Mouse (Mus musculus) heart, adult 2 months (tissue): ENCODE results near the gene Cdca7. TPM values are rescaled to one million over a fixed set of nuclear protein-coding genes. Genes with fewer than 3 reads are reported as not detected.

Experiments used
- DNase-seq, 2 experiments: peaks; one replicate each; pipeline ENCODE4 v3.0.0; 2021
- H3K27ac ChIP-seq: fragments of 200-600 bp; 2 replicates; pipeline ENCODE4 v1.8.1; 2022
- H3K27me3 ChIP-seq: fragments of 200-500 bp; 2 replicates; pipeline ENCODE4 v1.6.1; 2012; ENCODE audit warnings: mild to moderate bottlenecking, low read length, inconsistent platforms, mixed read lengths; ENCODE audit not compliant: control insufficient read depth, insufficient read depth
- H3K36me3 ChIP-seq: fragments of 200-500 bp; 2 replicates; pipeline ENCODE4 v1.6.1; 2012; ENCODE audit warnings: low read length, inconsistent platforms; ENCODE audit not compliant: control insufficient read depth, insufficient read depth
- H3K4me1 ChIP-seq: fragments of 200-500 bp; 2 replicates; pipeline ENCODE4 v1.6.1; 2011; ENCODE audit warnings: low read length; ENCODE audit not compliant: control insufficient read depth, insufficient read depth
- H3K4me3 ChIP-seq: fragments of 200-600 bp; 2 replicates; pipeline ENCODE4 v1.8.1; 2022
- H3K79me2 ChIP-seq: fragments of 200-500 bp; replicated peaks from 2 replicates; pipeline ENCODE4 v1.6.1; 2012; ENCODE audit warnings: mild to moderate bottlenecking, inconsistent platforms, low read length, moderate library complexity, mixed read lengths; ENCODE audit not compliant: control insufficient read depth, insufficient read depth
- H3K9ac ChIP-seq: fragments of 200-500 bp; 2 replicates; pipeline ENCODE4 v1.6.1; 2012; ENCODE audit warnings: low read depth, mild to moderate bottlenecking, control low read depth, inconsistent platforms, low read length, mixed read lengths
- CTCF ChIP-seq: fragments of 200-600 bp; IDR thresholded peaks from 2 replicates; pipeline ENCODE4 v1.8.1; 2022; ENCODE audit warnings: antibody characterized with exemption, mild to moderate bottlenecking, moderate library complexity
- EP300 ChIP-seq: fragments of 200-500 bp; IDR thresholded peaks from 2 replicates; pipeline ENCODE4 v1.6.1; 2011; ENCODE audit warnings: low read depth, low read length, control low read depth; ENCODE audit not compliant: insufficient read depth
- POLR2A ChIP-seq: fragments of 200-500 bp; IDR thresholded peaks from 2 replicates; pipeline ENCODE4 v1.6.1; 2011; ENCODE audit warnings: mild to moderate bottlenecking, low read depth, low read length, control low read depth; ENCODE audit not compliant: insufficient read depth
- WGBS: fragments of 180-500 bp; shearing (Covaris S2); methylation state at CpG from one replicate; pipeline ENCODE4 v1.1.7; 2018; 5-methylcytosine and 5-hydroxymethylcytosine counted together
- intact Hi-C: fragments of 180-260 bp; cut with DNase I; formaldehyde crosslinking; loops from one replicate; pipeline ENCODE4 v1.15.1; 2025
- polyA plus RNA-seq: library from polyadenylated mRNA; depleted of rRNA; stranded (reverse); fragments of >200 nt; gene quantifications from 2 replicates; pipeline ENCODE4 v1.2.3, GENCODE M21; 2012
- total RNA-seq, 2 experiments: library from RNA; stranded (reverse); gene quantifications; 2 replicates each; pipeline ENCODE4 v1.2.3; 2021

Gene Cdca7
- total and polyA plus RNA-seq, 3 experiments: 1.2 to 2.5 (median 1.9) TPM

- no peaks in the 10 kb centered on the region for H3K27me3 ChIP-seq
- WGBS: 52% methylated on average over 8 of the region's 8 CpGs
- no peak for DNase-seq
- no peak overlapping the region for H3K9ac ChIP-seq
- H3K79me2 ChIP-seq: no peaks in the 10 kb centered on the region
- no peak overlapping the region for H3K27ac ChIP-seq
- intact Hi-C loops: no loop called here
- H3K4me1 ChIP-seq: no peaks in the 10 kb centered on the region
- no peaks in the 10 kb centered on the region for H3K36me3 ChIP-seq
- no peak for TF ChIP-seq POLR2A
- TF ChIP-seq CTCF: no peak
- TF ChIP-seq EP300: no peak
- no peak overlapping the region for H3K4me3 ChIP-seq
Observed at GRCm38 (mm10) chr2:72499782-72500411, 23.9 kb downstream of the Cdca7 start.

GRCm38 (mm10) chr2:72502041-72502813 is 26.3 kb downstream of the Cdca7 start:
- H3K4me3 ChIP-seq: no peak overlapping the region
- H3K9ac ChIP-seq: no peak overlapping the region
- intact Hi-C loops: no loop called here
- H3K27me3 ChIP-seq: no peaks in the 10 kb centered on the region
- WGBS: 76% methylated on average over 16 of the region's 16 CpGs
- no peaks in the 10 kb centered on the region for H3K4me1 ChIP-seq
- H3K36me3 ChIP-seq: no peaks in the 10 kb centered on the region
- no peak for DNase-seq
- TF ChIP-seq POLR2A: no peak
- no peak for TF ChIP-seq CTCF
- no peak for TF ChIP-seq EP300
- H3K27ac ChIP-seq: no peak overlapping the region
- H3K79me2 ChIP-seq: no peaks in the 10 kb centered on the region

GRCm38 (mm10) chr2:72503646-72504045 is 27.7 kb downstream of the Cdca7 start:
- no peak overlapping the region for H3K27ac ChIP-seq
- intact Hi-C loops: no loop called here
- WGBS: 82% methylated on average over 9 of the region's 9 CpGs

DNA sequence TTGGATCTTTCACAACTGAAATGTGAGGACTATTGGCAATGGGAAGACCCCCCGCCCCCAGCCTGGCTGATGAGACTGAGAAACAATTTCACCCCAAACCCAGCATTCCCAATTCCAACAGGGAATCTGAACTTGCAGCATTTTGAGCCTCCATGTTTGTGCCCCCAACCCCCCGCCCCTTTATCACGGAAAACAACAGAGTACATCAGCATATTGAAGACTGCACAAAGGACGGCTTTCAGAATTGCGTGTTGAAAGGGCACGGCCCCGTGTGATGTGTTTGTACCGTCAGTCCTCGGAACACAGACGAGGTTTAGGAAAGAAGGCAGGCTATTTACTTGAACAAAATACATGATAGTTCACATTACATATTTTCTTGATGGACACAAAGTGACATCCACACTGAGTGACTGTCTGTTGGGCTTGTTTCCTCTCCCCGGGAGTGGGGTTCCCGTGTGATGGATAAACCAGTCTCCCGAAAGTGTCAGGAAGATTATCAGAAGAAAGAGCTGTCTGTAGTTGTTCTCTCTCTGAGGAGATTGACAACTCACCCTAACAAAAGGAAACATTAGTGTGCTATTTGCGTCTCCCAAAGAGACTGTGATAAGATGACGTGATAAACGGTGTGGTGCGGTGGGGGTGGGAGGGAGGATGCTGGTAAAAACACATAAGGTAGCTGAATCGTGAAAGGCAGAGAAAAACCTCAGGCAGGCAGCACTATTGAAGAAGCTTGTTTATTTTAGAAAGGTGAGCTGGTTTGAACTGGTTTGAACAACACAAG is 32.1 kb downstream of the Cdca7 start:
- intact Hi-C loops: no loop called here
- 33% methylated on average over 18 of the region's 18 CpGs for WGBS
- Histone ChIP-seq H3K9ac (no peak overlapping the region), H3K27me3 (no peaks in the 10 kb centered on the region), H3K4me1 (no peaks in the 10 kb centered on the region), H3K4me3 (no peak overlapping the region), H3K36me3 (no peaks in the 10 kb centered on the region), H3K79me2 (no peaks in the 10 kb centered on the region), H3K27ac (no peak overlapping the region)
- DNase-seq: no peak
- TF ChIP-seq EP300: no peak
- no peak for TF ChIP-seq POLR2A
- no peak for TF ChIP-seq CTCF

More at GRCm38 (mm10) chr2:72503646-72504045, 27.7 kb downstream of the Cdca7 start:
- TF ChIP-seq CTCF (no peak), EP300 (no peak), POLR2A (no peak)
- Histone ChIP-seq H3K27me3 (no peaks in the 10 kb centered on the region), H3K4me1 (no peaks in the 10 kb centered on the region), H3K9ac (no peak overlapping the region), H3K79me2 (no peaks in the 10 kb centered on the region), H3K36me3 (no peaks in the 10 kb centered on the region), H3K4me3 (no peak overlapping the region)
- no peak for DNase-seq

- Histone ChIP-seq H3K27ac (no peak overlapping the region), H3K4me1 (no peaks in the 10 kb centered on the region), H3K9ac (no peak overlapping the region), H3K4me3 (no peak overlapping the region), H3K79me2 (no peaks in the 10 kb centered on the region), H3K27me3 (no peaks in the 10 kb centered on the region), H3K36me3 (no peaks in the 10 kb centered on the region)
- intact Hi-C loops: no loop called here
- no peak for TF ChIP-seq POLR2A
- no peak for TF ChIP-seq EP300
- no peak for TF ChIP-seq CTCF
- WGBS: 65% methylated on average over 8 of the region's 8 CpGs
- no peak for DNase-seq
Observed at GRCm38 (mm10) chr2:72508891-72509290, 32.9 kb downstream of the Cdca7 start.

DNA sequence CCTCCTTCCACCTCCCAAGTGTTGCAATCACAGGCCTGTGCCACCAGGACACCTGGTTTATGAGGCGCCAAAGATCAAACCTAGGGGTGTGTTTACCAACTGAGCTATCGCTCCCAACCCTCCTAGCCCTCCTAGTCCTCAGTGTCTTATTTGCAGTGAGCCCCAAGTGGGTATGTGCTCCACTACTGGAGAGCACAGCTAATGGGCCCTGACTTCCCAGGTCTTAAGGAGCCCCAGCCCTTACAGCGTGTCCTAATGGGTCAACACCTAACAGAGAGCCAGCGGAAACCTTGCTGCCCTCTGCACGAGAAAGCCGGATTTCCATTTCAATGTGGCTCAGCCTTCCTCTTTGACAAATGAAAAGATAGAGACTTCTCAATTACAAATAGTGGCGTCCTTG is 39.6 kb downstream of the Cdca7 start:
- TF ChIP-seq CTCF: no peak
- no peak for TF ChIP-seq EP300
- no peak for TF ChIP-seq POLR2A
- 71% methylated on average over 7 of the region's 7 CpGs for WGBS

More for the DNA sequence above, 39.6 kb downstream of the Cdca7 start:
- intact Hi-C loops: loop anchor here (5.0 kb wide), 2 partner anchors 117 to 652 kb away; no protein-coding TSS in a partner anchor
- Histone ChIP-seq H3K36me3 (no peaks in the 10 kb centered on the region), H3K79me2 (no peaks in the 10 kb centered on the region), H3K4me3 (no peak overlapping the region), H3K9ac (no peak overlapping the region), H3K4me1 (no peaks in the 10 kb centered on the region; the same call in 1 of the 2 replicates), H3K27me3 (no peaks in the 10 kb centered on the region), H3K27ac (no peak overlapping the region)
- DNase-seq: no peak
